Mouse (Mus musculus) midbrain, embryonic 16.5 days (tissue): ENCODE measurements around the gene Trrap. TPM values are rescaled to one million over a fixed set of nuclear protein-coding genes. Genes with fewer than 3 reads are reported as not detected.

Source experiments
- ATAC-seq: fragments of 200-750 bp; cut with Nextera tagmentation; 2 replicates; pipeline ENCODE4 v1.8.0; 2017; ENCODE audit warnings: moderate TSS enrichment
- H3K27ac ChIP-seq: fragments of 300-500 bp; sonication (generic); 2 replicates; pipeline ENCODE4 v1.5.1; 2014; ENCODE audit warnings: mild to moderate bottlenecking, low read length, mixed read lengths
- H3K27me3 ChIP-seq: fragments of 300-500 bp; sonication (generic); 2 replicates; pipeline ENCODE4 v1.6.1; 2014; ENCODE audit warnings: low read depth, low read length, mixed read lengths; ENCODE audit not compliant: control insufficient read depth, insufficient read depth
- H3K36me3 ChIP-seq: fragments of 300-500 bp; sonication (generic); 2 replicates; pipeline ENCODE4 v1.6.1; 2014; ENCODE audit warnings: mild to moderate bottlenecking, low read length, moderate library complexity, mixed read lengths; ENCODE audit not compliant: control insufficient read depth, insufficient read depth
- H3K4me1 ChIP-seq: fragments of 300-500 bp; sonication (generic); 2 replicates; pipeline ENCODE4 v1.6.1; 2014; ENCODE audit warnings: mild to moderate bottlenecking, low read length, mixed read lengths; ENCODE audit not compliant: control insufficient read depth, insufficient read depth
- H3K4me2 ChIP-seq: fragments of 300-500 bp; sonication (generic); 2 replicates; pipeline ENCODE4 v1.6.1; 2014; ENCODE audit warnings: mild to moderate bottlenecking, low read length, mixed read lengths
- H3K4me3 ChIP-seq: fragments of 300-500 bp; sonication (generic); 2 replicates; pipeline ENCODE4 v1.5.1; 2014; ENCODE audit warnings: low read depth, mild to moderate bottlenecking, low read length, moderate library complexity, mixed read lengths
- H3K9ac ChIP-seq: fragments of 300-500 bp; sonication (generic); 2 replicates; pipeline ENCODE4 v1.6.1; 2014; ENCODE audit warnings: low read depth, low read length, mixed read lengths
- H3K9me3 ChIP-seq: fragments of 300-500 bp; sonication (generic); replicated peaks from 2 replicates; pipeline ENCODE4 v1.6.1; 2014; ENCODE audit warnings: mild to moderate bottlenecking, low read length, mixed read lengths; ENCODE audit not compliant: control insufficient read depth, poor library complexity, severe bottlenecking
- WGBS: fragments of 180-500 bp; shearing (Covaris S2); extraction: QIAGEN DNeasy Blood & Tissue Kit; methylation state at CpG from one replicate; pipeline ENCODE4 v1.1.7; 2014; 5-methylcytosine and 5-hydroxymethylcytosine counted together
- polyA plus RNA-seq: library from polyadenylated mRNA; unstranded; fragments of >200 nt; fragmentation: Nextera tagmentation; extraction: Ambion mirVana; gene quantifications from 2 replicates; pipeline ENCODE4 v1.2.1, GENCODE M21; 2015

The Trrap gene
- polyA plus RNA-seq, 1 experiment from 2014 or later: 71.4 TPM

GRCm38 (mm10) chr5:144803066-144803465 lies 35.5 kb downstream of the Trrap start:
- no peak overlapping the region for H3K9ac ChIP-seq
- H3K4me1 ChIP-seq: no peaks in the 10 kb centered on the region
- no peak overlapping the region for H3K27ac ChIP-seq
- ATAC-seq: no peak
- no peak overlapping the region for H3K4me3 ChIP-seq
- no peaks in the 10 kb centered on the region for H3K27me3 ChIP-seq
- H3K9me3 ChIP-seq: no peaks in the 10 kb centered on the region
- H3K4me2 ChIP-seq: no peak overlapping the region
- 95% methylated on average over 8 of the region's 8 CpGs for WGBS
- peaks cover 79% of the 10 kb centered on the region for H3K36me3 ChIP-seq

GRCm38 (mm10) chr5:144804181-144804580 lies 36.6 kb downstream of the Trrap start:
- Histone ChIP-seq H3K27me3 (no peaks in the 10 kb centered on the region), H3K27ac (no peak overlapping the region), H3K9ac (no peak overlapping the region), H3K4me2 (no peak overlapping the region), H3K4me1 (no peaks in the 10 kb centered on the region), H3K36me3 (peaks cover 79% of the 10 kb centered on the region), H3K4me3 (no peak overlapping the region), H3K9me3 (no peaks in the 10 kb centered on the region)
- ATAC-seq: no peak
- WGBS: 93% methylated on average over 7 of the region's 7 CpGs

GRCm38 (mm10) chr5:144806931-144807330 lies 39.4 kb downstream of the Trrap start:
- Histone ChIP-seq H3K27me3 (no peaks in the 10 kb centered on the region), H3K36me3 (peaks cover 88% of the 10 kb centered on the region), H3K9ac (no peak overlapping the region), H3K4me3 (no peak overlapping the region), H3K9me3 (no peaks in the 10 kb centered on the region), H3K4me2 (no peak overlapping the region), H3K27ac (no peak overlapping the region), H3K4me1 (no peaks in the 10 kb centered on the region)
- ATAC-seq: no peak
- WGBS: 97% methylated on average over 10 of the region's 10 CpGs

- no peak overlapping the region for H3K27ac ChIP-seq
- H3K9me3 ChIP-seq: no peaks in the 10 kb centered on the region
- WGBS: 95% methylated on average over 20 of the region's 20 CpGs
- peaks cover 87% of the 10 kb centered on the region for H3K36me3 ChIP-seq
- no peaks in the 10 kb centered on the region for H3K4me1 ChIP-seq
- no peaks in the 10 kb centered on the region for H3K27me3 ChIP-seq
- ATAC-seq: no peak
- H3K4me2 ChIP-seq: no peak overlapping the region
- H3K4me3 ChIP-seq: no peak overlapping the region
- H3K9ac ChIP-seq: no peak overlapping the region
These were observed 61.0 kb downstream of the Trrap start for GRCm38 (mm10) chr5:144828365-144829102.

- H3K4me2 ChIP-seq: no peak overlapping the region
- 99% methylated on average over 4 of the region's 4 CpGs for WGBS
- no peaks in the 10 kb centered on the region for H3K4me1 ChIP-seq
- peaks cover 78% of the 10 kb centered on the region for H3K36me3 ChIP-seq
- H3K27me3 ChIP-seq: no peaks in the 10 kb centered on the region
- no peak overlapping the region for H3K27ac ChIP-seq
- ATAC-seq: no peak
- no peak overlapping the region for H3K9ac ChIP-seq
- no peak overlapping the region for H3K4me3 ChIP-seq
- H3K9me3 ChIP-seq: no peaks in the 10 kb centered on the region
These were observed 62.1 kb downstream of the Trrap start for GRCm38 (mm10) chr5:144829631-144830030.

GRCm38 (mm10) chr5:144831840-144832469 lies 64.4 kb downstream of the Trrap start:
- H3K4me1 ChIP-seq: no peaks in the 10 kb centered on the region
- 92% methylated on average over 9 of the region's 9 CpGs for WGBS

DNA sequence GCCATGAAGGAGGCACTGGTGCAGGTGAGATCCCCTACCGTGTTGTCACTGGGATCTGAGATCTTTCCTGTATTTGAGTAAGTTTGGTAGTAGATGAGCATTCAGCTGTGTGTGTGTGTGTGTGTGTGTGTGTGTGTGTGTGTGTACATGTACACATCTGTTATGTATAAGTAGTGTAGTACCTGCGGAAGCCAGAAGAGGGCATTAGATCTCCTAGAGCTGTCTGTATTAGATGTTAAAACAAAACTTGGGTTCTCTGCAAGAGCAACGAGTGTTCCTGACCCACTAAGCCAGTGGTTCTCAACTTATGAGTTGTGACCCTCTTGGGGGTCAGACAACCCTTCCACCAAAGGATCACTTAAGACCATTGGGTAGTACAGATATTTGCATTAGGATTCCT lies 68.6 kb downstream of the Trrap start:
- Histone ChIP-seq H3K27ac (no peak overlapping the region), H3K4me1 (no peaks in the 10 kb centered on the region), H3K9ac (no peak overlapping the region), H3K4me3 (no peak overlapping the region), H3K27me3 (no peaks in the 10 kb centered on the region), H3K9me3 (no peaks in the 10 kb centered on the region), H3K4me2 (no peak overlapping the region), H3K36me3 (peaks cover 71% of the 10 kb centered on the region)
- no peak for ATAC-seq
- WGBS: 94% methylated on average over 3 of the region's 3 CpGs

More at GRCm38 (mm10) chr5:144831840-144832469, 64.4 kb downstream of the Trrap start:
- Histone ChIP-seq H3K9me3 (no peaks in the 10 kb centered on the region), H3K36me3 (peaks cover 73% of the 10 kb centered on the region), H3K9ac (no peak overlapping the region), H3K27me3 (no peaks in the 10 kb centered on the region), H3K4me3 (no peak overlapping the region), H3K27ac (no peak overlapping the region), H3K4me2 (no peak overlapping the region)
- no peak for ATAC-seq

DNA sequence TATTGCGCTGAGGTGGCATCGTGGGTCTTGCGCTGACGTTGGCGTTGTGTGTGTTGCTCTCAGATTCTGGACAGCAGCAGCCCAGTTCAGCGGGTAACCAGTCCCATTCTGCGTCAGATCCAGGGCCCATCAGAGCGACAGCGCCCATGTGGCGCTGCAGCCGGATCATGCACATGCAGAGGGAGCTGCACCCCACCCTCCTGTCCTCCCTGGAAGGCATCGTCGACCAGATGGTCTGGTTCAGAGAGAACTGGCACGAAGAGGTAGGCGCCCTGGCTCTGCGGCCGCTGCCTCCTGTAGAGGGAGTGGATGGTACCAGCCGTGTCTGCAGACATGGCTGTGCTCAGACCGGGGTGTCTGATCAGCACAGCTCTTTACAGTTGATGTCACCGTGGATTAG lies 77.8 kb downstream of the Trrap start:
- H3K27me3 ChIP-seq: no peaks in the 10 kb centered on the region
- no peak overlapping the region for H3K9ac ChIP-seq
- H3K9me3 ChIP-seq: no peaks in the 10 kb centered on the region
- 95% methylated on average over 20 of the region's 20 CpGs for WGBS
- no peak overlapping the region for H3K27ac ChIP-seq
- no peak overlapping the region for H3K4me3 ChIP-seq
- H3K36me3 ChIP-seq: peaks cover 76% of the 10 kb centered on the region
- no peak for ATAC-seq
- no peak overlapping the region for H3K4me2 ChIP-seq
- no peaks in the 10 kb centered on the region for H3K4me1 ChIP-seq

DNA sequence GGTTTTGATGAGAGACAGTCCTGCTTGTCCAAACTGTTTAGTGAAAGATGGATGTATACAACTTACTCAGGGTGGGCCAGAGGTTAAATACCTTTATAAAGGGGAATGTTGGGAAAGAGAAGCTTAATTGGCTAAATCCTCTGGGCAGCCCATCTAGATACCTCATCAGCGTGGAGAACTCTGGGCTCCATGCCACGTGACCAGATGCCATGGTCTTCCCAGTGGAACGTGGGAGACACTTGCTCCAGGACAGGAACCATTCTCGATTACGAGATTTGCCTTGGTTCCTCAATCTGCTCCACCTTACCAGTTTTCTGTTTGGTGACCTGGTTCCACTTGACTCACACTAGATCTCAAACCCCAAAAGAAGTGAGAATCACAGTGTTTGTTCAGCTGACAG lies 81.2 kb downstream of the Trrap start:
- Histone ChIP-seq H3K27me3 (no peaks in the 10 kb centered on the region), H3K27ac (no peak overlapping the region), H3K9ac (no peak overlapping the region), H3K36me3 (peaks cover 79% of the 10 kb centered on the region), H3K4me2 (no peak overlapping the region), H3K4me1 (no peaks in the 10 kb centered on the region), H3K9me3 (no peaks in the 10 kb centered on the region), H3K4me3 (no peak overlapping the region)
- no peak for ATAC-seq
- 85% methylated on average over 5 of the region's 5 CpGs for WGBS
